Mouse (Mus musculus) limb, embryonic 14.5 days (tissue): Measurements from ENCODE around the gene Dkk3. TPM values are rescaled to one million over a fixed set of nuclear protein-coding genes. Genes with fewer than 3 reads are reported as not detected.
"Not testable (repeated sequence)": the region's sequence is repeated elsewhere in the genome, so short reads cannot be mapped to it uniquely, and the experiment has no call there.

Experiments used
- ATAC-seq: fragments of 200-750 bp; cut with Nextera tagmentation; 2 replicates; pipeline ENCODE4 v1.8.0; 2017; ENCODE audit warnings: low read depth, moderate number of reproducible peaks, moderate TSS enrichment; ENCODE audit not compliant: low FRiP score
- DNase-seq: peaks from one replicate; pipeline ENCODE4 v3.0.0-alpha.2; 2015; ENCODE audit warnings: low spot score
- H3K27ac ChIP-seq: fragments of 300-500 bp; sonication (generic); replicated peaks from 2 replicates; pipeline ENCODE4 v1.5.1; 2014; ENCODE audit warnings: low read depth, mild to moderate bottlenecking, low read length, moderate library complexity, mixed read lengths
- H3K27me3 ChIP-seq: fragments of 300-500 bp; sonication (generic); 2 replicates; pipeline ENCODE4 v1.6.1; 2014; ENCODE audit warnings: low read length, mixed read lengths; ENCODE audit not compliant: control insufficient read depth, insufficient read depth
- H3K36me3 ChIP-seq: fragments of 300-500 bp; sonication (generic); 2 replicates; pipeline ENCODE4 v1.6.1; 2014; ENCODE audit warnings: mild to moderate bottlenecking, low read length, moderate library complexity, mixed read lengths; ENCODE audit not compliant: control insufficient read depth, insufficient read depth
- H3K4me1 ChIP-seq: fragments of 300-500 bp; sonication (generic); 2 replicates; pipeline ENCODE4 v1.6.1; 2014; ENCODE audit warnings: antibody characterized with exemption, low read length, mixed read lengths; ENCODE audit not compliant: control insufficient read depth, insufficient read depth
- H3K4me2 ChIP-seq: fragments of 300-500 bp; sonication (generic); replicated peaks from 2 replicates; pipeline ENCODE4 v1.6.1; 2014; ENCODE audit warnings: low read depth, mild to moderate bottlenecking, low read length, moderate library complexity; ENCODE audit not compliant: severe bottlenecking
- H3K4me3 ChIP-seq: fragments of 300-500 bp; sonication (generic); replicated peaks from 2 replicates; pipeline ENCODE4 v1.5.1; 2014; ENCODE audit warnings: low read length
- H3K9ac ChIP-seq: fragments of 300-500 bp; sonication (generic); 2 replicates; pipeline ENCODE4 v1.6.1; 2014; ENCODE audit warnings: mild to moderate bottlenecking, low read depth, low read length, moderate library complexity; ENCODE audit not compliant: severe bottlenecking
- H3K9me3 ChIP-seq: fragments of 300-500 bp; sonication (generic); 2 replicates; pipeline ENCODE4 v1.6.1; 2016; ENCODE audit warnings: low read length; ENCODE audit not compliant: control insufficient read depth
- POLR2A ChIP-seq: fragments of 200-500 bp; IDR thresholded peaks from 2 replicates; pipeline ENCODE4 v1.8.0; 2012; ENCODE audit warnings: inconsistent platforms, mild to moderate bottlenecking, moderate library complexity, borderline replicate concordance; ENCODE audit not compliant: insufficient read depth, insufficient read length; ENCODE audit errors: extremely low read depth
- WGBS: fragments of 180-500 bp; shearing (Covaris S2); extraction: QIAGEN DNeasy Blood & Tissue Kit; methylation state at CpG from one replicate; pipeline ENCODE4 v1.1.7; 2014; 5-methylcytosine and 5-hydroxymethylcytosine counted together
- polyA plus RNA-seq, 2 experiments: library from polyadenylated mRNA; depleted of rRNA in 1 of 2; stranded (reverse) in 1 of 2; unstranded in 1 of 2; fragments of >200 nt; fragmentation: Nextera tagmentation in 1 of 2; extraction: Ambion mirVana in 1 of 2; gene quantifications; 2 replicates each; pipeline versions ENCODE4 v1.2.1 to v1.2.3; 2012 to 2014

The Dkk3 gene
- polyA plus RNA-seq, 2 experiments, result 37.9 to 62.6 TPM

GRCm38 (mm10) chr7:112169955-112170692, 11.3 kb upstream of the Dkk3 start:
- DNase-seq (no peak), ATAC-seq (no peak)
- no peak overlapping the region for H3K27ac ChIP-seq
- H3K36me3 ChIP-seq, result no peaks in the 10 kb centered on the region
- TF ChIP-seq POLR2A, result no peak
- no peaks in the 10 kb centered on the region for H3K9me3 ChIP-seq
- H3K27me3 ChIP-seq, result no peaks in the 10 kb centered on the region
- 17% methylated on average over 10 of the region's 10 CpGs for WGBS
- H3K4me2 ChIP-seq, result no peak overlapping the region
- H3K9ac ChIP-seq, result no peak overlapping the region
- H3K4me3 ChIP-seq, result no peak overlapping the region
- H3K4me1 ChIP-seq, result 0 out of 2 replicates have a peak, but pooled peaks cover 4% of the 10 kb centered on the region

DNA sequence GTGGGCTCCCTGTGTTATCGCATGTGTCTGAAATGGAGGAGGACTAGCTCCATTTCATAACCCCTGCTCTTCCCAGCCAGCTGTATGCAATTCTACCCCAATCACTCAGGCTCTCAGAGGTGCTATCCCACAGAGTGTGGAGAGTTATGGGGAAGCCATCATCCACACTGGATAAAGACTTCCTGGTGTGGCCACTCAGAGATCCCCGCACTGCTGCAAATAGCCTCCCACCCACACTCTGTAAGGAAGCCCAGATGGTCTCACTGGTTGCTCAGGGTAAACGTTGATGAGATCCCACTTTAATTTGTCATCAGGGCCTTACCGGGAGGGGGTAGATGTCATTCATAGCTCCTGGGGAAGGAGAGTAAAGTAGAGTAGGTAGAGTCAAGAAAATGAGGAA, 6.7 kb upstream of the Dkk3 start:
- no peak for TF ChIP-seq POLR2A
- Histone ChIP-seq H3K27me3 (no peaks in the 10 kb centered on the region), H3K4me2 (no peak overlapping the region), H3K36me3 (no peaks in the 10 kb centered on the region), H3K9me3 (no peaks in the 10 kb centered on the region), H3K4me1 (0 out of 2 replicates have a peak, but pooled peaks cover 4% of the 10 kb centered on the region), H3K9ac (no peak overlapping the region), H3K4me3 (no peak overlapping the region), H3K27ac (no peak overlapping the region)
- DNase-seq (no peak), ATAC-seq (no peak)
- WGBS, result 71% methylated on average over 4 of the region's 4 CpGs

DNA sequence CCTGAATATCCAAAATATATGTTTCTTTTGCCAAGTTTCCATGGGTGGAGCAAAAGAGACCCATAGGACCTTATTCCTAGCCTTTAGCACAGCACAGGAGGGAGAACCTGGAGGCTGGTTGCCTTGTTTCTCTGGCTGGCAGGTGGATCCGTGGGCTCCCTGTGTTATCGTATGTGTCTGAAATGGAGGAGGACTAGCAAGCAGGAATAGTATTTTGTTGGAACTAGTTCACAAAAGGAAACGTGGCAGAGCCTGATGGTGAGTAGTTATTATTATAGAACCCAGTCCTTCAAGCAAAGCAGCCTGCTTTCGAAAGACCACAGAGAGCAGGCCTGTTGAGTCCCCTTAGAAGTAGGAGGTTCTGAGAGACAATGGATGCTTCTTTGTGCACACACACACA, 6.2 kb upstream of the Dkk3 start:
- not testable (repeated sequence) for H3K4me3 ChIP-seq, H3K36me3 ChIP-seq, H3K9ac ChIP-seq, DNase-seq, ATAC-seq, H3K4me2 ChIP-seq, H3K27me3 ChIP-seq, H3K27ac ChIP-seq, H3K9me3 ChIP-seq, H3K4me1 ChIP-seq
- WGBS, result 82% methylated on average over 4 of the region's 4 CpGs

DNA sequence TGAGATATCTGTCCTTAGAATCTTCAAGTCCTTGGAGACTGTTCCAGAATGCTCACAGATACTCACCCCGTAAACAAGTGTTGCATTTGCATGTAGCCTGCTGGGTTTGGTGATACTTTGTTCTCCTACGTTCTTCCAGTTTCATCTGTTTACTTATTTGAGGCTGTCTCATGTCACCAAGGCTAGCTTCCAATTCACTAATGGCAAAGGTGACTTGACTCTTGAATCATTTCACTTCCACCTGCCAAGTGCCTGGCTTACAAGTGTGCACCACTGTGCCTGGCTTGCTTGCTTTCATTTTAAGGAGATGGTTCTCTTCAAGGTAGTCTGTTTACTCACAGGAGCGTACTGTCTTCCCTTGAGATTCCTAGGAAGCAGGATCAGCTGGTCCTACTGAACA, 5.6 kb upstream of the Dkk3 start:
- no peak overlapping the region for H3K4me2 ChIP-seq
- 86% methylated on average over 3 of the region's 3 CpGs for whole genome bisulfite sequencing
- H3K27me3 ChIP-seq, result no peaks in the 10 kb centered on the region
- no peak overlapping the region for H3K9ac ChIP-seq
- no peaks in the 10 kb centered on the region for H3K4me1 ChIP-seq
- no peak for DNase-seq
- ATAC-seq, result no peak
- no peaks in the 10 kb centered on the region for H3K9me3 ChIP-seq
- no peaks in the 10 kb centered on the region for H3K36me3 ChIP-seq
- no peak overlapping the region for H3K4me3 ChIP-seq
- no peak for TF ChIP-seq POLR2A
- H3K27ac ChIP-seq, result no peak overlapping the region

GRCm38 (mm10) chr7:112159835-112160234, 978 bp upstream of the Dkk3 start:
- DNase-seq (no peak), ATAC-seq (no peak)
- Histone ChIP-seq H3K4me2 (no peak overlapping the region), H3K4me3 (no peak overlapping the region), H3K4me1 (peaks cover 32% of the 10 kb centered on the region), H3K9me3 (no peaks in the 10 kb centered on the region), H3K36me3 (no peaks in the 10 kb centered on the region), H3K27ac (no peak overlapping the region), H3K27me3 (no peaks in the 10 kb centered on the region), H3K9ac (no peak overlapping the region)
- 34% methylated on average over 5 of the region's 6 CpGs for WGBS
- no peak for TF ChIP-seq POLR2A
